Mouse (Mus musculus) yolk sac, embryonic 10.5 days (tissue): ENCODE measurements around the gene Cfap43.

ENCODE experiments used
- DNase-seq: peaks from one replicate; pipeline ENCODE4 v3.0.0-alpha.2; 2017; ENCODE audit warnings: low spot score

Gene Cfap43

GRCm38 (mm10) chr19:47885191-47885743 lies 33.8 kb downstream of the Cfap43 start:
- no peak for DNase-seq

- no peak for DNase-seq
Observed at GRCm38 (mm10) chr19:47884296-47885085, 34.6 kb downstream of the Cfap43 start.

- DNase-seq: no peak
Observed at GRCm38 (mm10) chr19:47882882-47883254, 36.2 kb downstream of the Cfap43 start.

GRCm38 (mm10) chr19:47882151-47882881 lies 36.8 kb downstream of the Cfap43 start:
- DNase-seq: peak; percentile 73

GRCm38 (mm10) chr19:47881538-47881937 lies 37.5 kb downstream of the Cfap43 start:
- no peak for DNase-seq

GRCm38 (mm10) chr19:47876252-47876651 lies 42.8 kb downstream of the Cfap43 start:
- DNase-seq: no peak

- no peak for DNase-seq
Observed at GRCm38 (mm10) chr19:47871515-47871914, 47.6 kb downstream of the Cfap43 start.

GRCm38 (mm10) chr19:47870102-47870666 lies 48.9 kb downstream of the Cfap43 start:
- DNase-seq: no peak

GRCm38 (mm10) chr19:47869516-47869915 lies 49.6 kb downstream of the Cfap43 start:
- DNase-seq: no peak

- DNase-seq: no peak
Observed at GRCm38 (mm10) chr19:47868951-47869350, 50.1 kb downstream of the Cfap43 start.

GRCm38 (mm10) chr19:47867628-47868175 lies 51.4 kb downstream of the Cfap43 start:
- DNase-seq: no peak

GRCm38 (mm10) chr19:47865353-47865947 lies 53.6 kb downstream of the Cfap43 start, which contains the start of gene Gsto2:
TSS of gene Gsto2 (plus strand) at chr19:47865534.
- DNase-seq: peak; percentile 91

GRCm38 (mm10) chr19:47864721-47865120 lies 54.4 kb downstream of the Cfap43 start:
- no peak for DNase-seq

GRCm38 (mm10) chr19:47864051-47864450 lies 55.0 kb downstream of the Cfap43 start:
- DNase-seq: no peak

GRCm38 (mm10) chr19:47862581-47862980 lies 56.5 kb downstream of the Cfap43 start:
- DNase-seq: no peak

- no peak for DNase-seq
Observed at GRCm38 (mm10) chr19:47859180-47859579, 59.9 kb downstream of the Cfap43 start.

GRCm38 (mm10) chr19:47857957-47858942 lies 60.8 kb downstream of the Cfap43 start:
- no peak for DNase-seq

GRCm38 (mm10) chr19:47854796-47855783 lies 64.0 kb downstream of the Cfap43 start, which contains the start of gene Gsto1:
TSS of gene Gsto1 (plus strand) at chr19:47854970.
- DNase-seq: peak; percentile 89
